Mouse (Mus musculus) limb, embryonic 14.5 days (tissue): ENCODE measurements around the gene Irx3. TPM values are rescaled to one million over a fixed set of nuclear protein-coding genes. Genes with fewer than 3 reads are reported as not detected.

Source experiments
- ATAC-seq: fragments of 200-750 bp; cut with Nextera tagmentation; 2 replicates; pipeline ENCODE4 v1.8.0; 2017; ENCODE audit warnings: low read depth, moderate number of reproducible peaks, moderate TSS enrichment; ENCODE audit not compliant: low FRiP score
- DNase-seq: peaks from one replicate; pipeline ENCODE4 v3.0.0-alpha.2; 2015; ENCODE audit warnings: low spot score
- H3K27ac ChIP-seq: fragments of 300-500 bp; sonication (generic); replicated peaks from 2 replicates; pipeline ENCODE4 v1.5.1; 2014; ENCODE audit warnings: low read depth, mild to moderate bottlenecking, low read length, moderate library complexity, mixed read lengths
- H3K27me3 ChIP-seq: fragments of 300-500 bp; sonication (generic); 2 replicates; pipeline ENCODE4 v1.6.1; 2014; ENCODE audit warnings: low read length, mixed read lengths; ENCODE audit not compliant: control insufficient read depth, insufficient read depth
- H3K36me3 ChIP-seq: fragments of 300-500 bp; sonication (generic); 2 replicates; pipeline ENCODE4 v1.6.1; 2014; ENCODE audit warnings: mild to moderate bottlenecking, low read length, moderate library complexity, mixed read lengths; ENCODE audit not compliant: control insufficient read depth, insufficient read depth
- H3K4me1 ChIP-seq: fragments of 300-500 bp; sonication (generic); 2 replicates; pipeline ENCODE4 v1.6.1; 2014; ENCODE audit warnings: antibody characterized with exemption, low read length, mixed read lengths; ENCODE audit not compliant: control insufficient read depth, insufficient read depth
- H3K4me2 ChIP-seq: fragments of 300-500 bp; sonication (generic); replicated peaks from 2 replicates; pipeline ENCODE4 v1.6.1; 2014; ENCODE audit warnings: low read depth, mild to moderate bottlenecking, low read length, moderate library complexity; ENCODE audit not compliant: severe bottlenecking
- H3K4me3 ChIP-seq: fragments of 300-500 bp; sonication (generic); replicated peaks from 2 replicates; pipeline ENCODE4 v1.5.1; 2014; ENCODE audit warnings: low read length
- H3K9ac ChIP-seq: fragments of 300-500 bp; sonication (generic); 2 replicates; pipeline ENCODE4 v1.6.1; 2014; ENCODE audit warnings: mild to moderate bottlenecking, low read depth, low read length, moderate library complexity; ENCODE audit not compliant: severe bottlenecking
- H3K9me3 ChIP-seq: fragments of 300-500 bp; sonication (generic); 2 replicates; pipeline ENCODE4 v1.6.1; 2016; ENCODE audit warnings: low read length; ENCODE audit not compliant: control insufficient read depth
- POLR2A ChIP-seq: fragments of 200-500 bp; IDR thresholded peaks from 2 replicates; pipeline ENCODE4 v1.8.0; 2012; ENCODE audit warnings: inconsistent platforms, mild to moderate bottlenecking, moderate library complexity, borderline replicate concordance; ENCODE audit not compliant: insufficient read depth, insufficient read length; ENCODE audit errors: extremely low read depth
- WGBS: fragments of 180-500 bp; shearing (Covaris S2); extraction: QIAGEN DNeasy Blood & Tissue Kit; methylation state at CpG from one replicate; pipeline ENCODE4 v1.1.7; 2014; 5-methylcytosine and 5-hydroxymethylcytosine counted together
- polyA plus RNA-seq, 2 experiments: library from polyadenylated mRNA; depleted of rRNA in 1 of 2; stranded (reverse) in 1 of 2; unstranded in 1 of 2; fragments of >200 nt; fragmentation: Nextera tagmentation in 1 of 2; extraction: Ambion mirVana in 1 of 2; gene quantifications; 2 replicates each; pipeline versions ENCODE4 v1.2.1 to v1.2.3; 2012 to 2014

Gene Irx3
- polyA plus RNA-seq, 2 experiments, result 15.3 to 28.2 TPM

DNA sequence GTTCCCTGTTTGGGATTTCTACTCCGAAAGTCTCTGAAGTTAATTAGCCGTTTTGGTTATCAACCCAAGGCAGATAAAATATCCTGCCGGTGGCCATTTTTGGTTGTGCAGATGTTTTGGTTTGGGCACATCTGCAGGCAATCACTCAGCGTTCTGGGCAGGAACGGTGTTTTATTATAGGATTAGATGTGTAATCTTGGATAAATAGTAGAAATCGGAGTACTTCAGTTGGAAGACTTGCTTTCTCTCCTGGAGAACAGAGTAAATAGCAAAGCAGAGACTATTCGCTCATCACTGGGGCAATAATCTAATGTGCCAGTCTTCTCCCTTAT lies 51.1 kb downstream of the Irx3 start:
- no peak for TF ChIP-seq POLR2A
- Histone ChIP-seq H3K9me3 (no peaks in the 10 kb centered on the region), H3K4me2 (no peak overlapping the region), H3K27me3 (no peaks in the 10 kb centered on the region), H3K4me1 (peaks cover 10% of the 10 kb centered on the region; the same call in 1 of the 2 replicates), H3K9ac (no peak overlapping the region), H3K27ac (no peak overlapping the region), H3K4me3 (no peak overlapping the region), H3K36me3 (no peaks in the 10 kb centered on the region)
- ATAC-seq (no peak), DNase-seq (peak; percentile 27)
- WGBS, result 31% methylated on average over 7 of the region's 7 CpGs

DNA sequence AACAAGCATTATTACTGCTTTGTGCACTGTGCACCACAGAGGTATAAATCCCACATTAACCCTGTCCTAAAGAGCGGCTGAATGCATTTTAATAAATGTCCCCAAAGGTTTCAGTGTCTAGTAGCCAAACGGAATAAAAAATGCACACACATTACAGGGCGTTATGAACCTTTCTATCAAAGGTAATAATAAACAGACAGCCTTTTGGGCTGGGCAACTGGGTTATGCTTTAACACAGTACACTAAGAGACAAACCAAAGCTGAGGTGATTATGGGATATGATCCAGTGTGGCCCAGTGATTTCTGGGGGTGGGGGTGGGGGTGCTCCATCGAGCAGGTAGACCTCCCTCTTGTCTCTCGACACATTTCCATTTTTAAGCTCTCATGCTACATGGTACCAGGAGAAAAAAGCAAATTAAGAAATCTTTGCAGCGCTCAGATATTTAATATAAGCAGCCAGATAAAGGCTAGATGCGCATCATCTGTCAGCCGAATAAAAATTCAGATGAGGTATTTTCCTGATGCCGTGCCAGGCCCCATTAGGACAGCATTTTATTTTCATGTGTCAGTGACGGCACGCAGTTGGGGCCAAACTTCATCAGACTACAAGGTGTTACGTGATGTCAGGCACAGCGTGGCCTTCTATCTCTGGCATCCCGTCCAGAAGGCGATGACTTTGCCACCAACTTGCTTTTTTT lies 51.6 kb downstream of the Irx3 start:
- Histone ChIP-seq H3K4me1 (peaks cover 10% of the 10 kb centered on the region; the same call in 1 of the 2 replicates), H3K9me3 (no peaks in the 10 kb centered on the region), H3K4me2 (no peak overlapping the region), H3K27me3 (no peaks in the 10 kb centered on the region), H3K36me3 (no peaks in the 10 kb centered on the region), H3K4me3 (no peak overlapping the region), H3K9ac (no peak overlapping the region), H3K27ac (no peak overlapping the region)
- WGBS, result 66% methylated on average over 15 of the region's 15 CpGs
- no peak for TF ChIP-seq POLR2A
- peak; percentile 49 for DNase-seq
- no peak for ATAC-seq

DNA sequence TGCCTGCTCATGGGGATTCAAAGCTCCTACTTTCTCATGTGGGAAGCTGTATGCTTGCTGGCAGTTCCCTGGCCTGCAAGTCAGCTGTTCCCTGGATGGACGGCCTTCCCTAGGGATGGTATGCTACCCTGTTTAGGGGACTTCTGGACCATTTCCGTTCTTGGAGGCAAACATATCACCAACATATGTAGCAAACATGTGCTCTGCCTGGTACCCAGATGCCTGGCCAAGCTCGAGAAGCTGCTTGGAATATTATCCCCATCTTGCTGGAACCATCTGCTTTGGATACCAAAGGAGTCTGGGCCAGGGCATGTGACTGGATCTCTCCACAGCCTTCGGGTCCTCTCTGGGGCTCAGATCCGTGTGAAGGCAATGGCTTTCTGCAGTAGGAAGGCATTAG lies 52.5 kb downstream of the Irx3 start:
- Histone ChIP-seq H3K27me3 (0 out of 2 replicates have a peak, but pooled peaks cover 4% of the 10 kb centered on the region), H3K4me1 (peaks cover 10% of the 10 kb centered on the region; the same call in 1 of the 2 replicates), H3K9ac (no peak overlapping the region), H3K36me3 (no peaks in the 10 kb centered on the region), H3K9me3 (no peaks in the 10 kb centered on the region), H3K4me2 (no peak overlapping the region), H3K27ac (no peak overlapping the region), H3K4me3 (no peak overlapping the region)
- DNase-seq (peak; percentile 31), ATAC-seq (no peak)
- no peak for TF ChIP-seq POLR2A
- 32% methylated on average over 5 of the region's 5 CpGs for WGBS
